Mouse (Mus musculus) gastrocnemius, postnatal 25 days (tissue): ENCODE measurements around the gene Golga2. TPM values are rescaled to one million over a fixed set of nuclear protein-coding genes. Genes with fewer than 3 reads are reported as not detected.

Experiments
- DNase-seq: peaks from one replicate; pipeline ENCODE4 v3.0.0; 2022
- long read RNA-seq, 2 experiments: library from polyadenylated mRNA; stranded (forward); transcript quantifications; one replicate each; pipeline ENCODE4 v2.0.0; 2021
- total RNA-seq, 2 experiments: library from RNA; stranded (reverse); gene quantifications; 1 replicate in 1 of 2; 2 replicates in 1 of 2; pipeline ENCODE4 v1.2.3; 2021

Golga2 gene
- 10 to 100 TPM; 53.5 to 57.4 TPM for total RNA-seq
- long read RNA-seq, experiment 1, full-length matches to known transcripts, result 4 of 18 reads
- long read RNA-seq, experiment 1, partial matches to known transcripts, result 9 of 18 reads
- long read RNA-seq, experiment 1, other reads (novel, unspliced or antisense), result 5 of 18 reads
- long read RNA-seq, experiment 2, full-length matches to known transcripts, result 11 of 28 reads
- long read RNA-seq, experiment 2, partial matches to known transcripts, result 6 of 28 reads
- long read RNA-seq, experiment 2, other reads (novel, unspliced or antisense), result 11 of 28 reads

DNA sequence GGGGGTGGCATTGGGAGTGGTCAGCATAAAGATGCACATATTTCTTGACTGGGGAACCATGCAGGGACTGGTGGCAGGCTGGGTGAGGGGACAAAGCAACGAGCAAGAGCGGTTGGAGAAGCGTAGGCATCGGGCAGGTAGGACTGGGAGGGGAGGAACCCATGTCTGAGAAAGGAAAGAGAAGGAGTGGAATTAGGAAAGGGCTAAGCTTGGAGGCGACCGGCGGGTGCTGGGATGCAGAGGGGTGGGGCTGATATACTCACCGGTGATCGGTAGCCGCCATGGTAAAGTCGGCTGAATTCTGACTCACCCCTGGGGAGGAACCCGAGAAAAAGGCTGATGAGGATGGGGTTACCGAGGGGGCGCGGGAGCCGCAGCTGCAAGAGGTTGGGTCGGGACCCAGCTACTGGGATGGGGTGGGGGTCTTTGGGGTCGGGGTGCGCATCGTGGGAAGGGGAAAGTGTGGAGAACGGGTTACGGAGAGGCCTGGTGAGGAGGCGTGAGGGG lies at the start of gene Golga2:
Golga2 (plus strand) TSS at position 51 of the 507 bp plus-strand sequence.
- no peak for DNase-seq

DNA sequence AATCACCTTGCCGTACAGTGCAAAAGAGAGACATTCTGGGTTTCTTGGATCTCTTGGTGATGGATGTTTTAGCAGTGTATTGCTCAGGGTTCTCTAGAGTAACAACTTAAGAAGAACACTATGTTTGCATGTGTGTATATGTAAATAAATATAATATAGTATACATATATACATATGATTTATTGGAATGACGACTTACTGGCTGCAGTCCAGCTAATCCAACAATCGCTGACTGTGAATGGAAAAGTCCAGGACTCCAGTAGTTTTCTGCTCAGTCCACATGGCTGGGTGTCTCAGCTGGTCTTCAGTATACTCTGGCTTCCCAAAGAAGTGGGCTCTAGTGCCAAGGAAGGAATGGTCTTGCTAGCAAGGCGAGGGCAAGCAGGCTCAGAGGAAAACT lies 49.6 kb upstream of the Golga2 start:
- DNase-seq, result no peak

DNA sequence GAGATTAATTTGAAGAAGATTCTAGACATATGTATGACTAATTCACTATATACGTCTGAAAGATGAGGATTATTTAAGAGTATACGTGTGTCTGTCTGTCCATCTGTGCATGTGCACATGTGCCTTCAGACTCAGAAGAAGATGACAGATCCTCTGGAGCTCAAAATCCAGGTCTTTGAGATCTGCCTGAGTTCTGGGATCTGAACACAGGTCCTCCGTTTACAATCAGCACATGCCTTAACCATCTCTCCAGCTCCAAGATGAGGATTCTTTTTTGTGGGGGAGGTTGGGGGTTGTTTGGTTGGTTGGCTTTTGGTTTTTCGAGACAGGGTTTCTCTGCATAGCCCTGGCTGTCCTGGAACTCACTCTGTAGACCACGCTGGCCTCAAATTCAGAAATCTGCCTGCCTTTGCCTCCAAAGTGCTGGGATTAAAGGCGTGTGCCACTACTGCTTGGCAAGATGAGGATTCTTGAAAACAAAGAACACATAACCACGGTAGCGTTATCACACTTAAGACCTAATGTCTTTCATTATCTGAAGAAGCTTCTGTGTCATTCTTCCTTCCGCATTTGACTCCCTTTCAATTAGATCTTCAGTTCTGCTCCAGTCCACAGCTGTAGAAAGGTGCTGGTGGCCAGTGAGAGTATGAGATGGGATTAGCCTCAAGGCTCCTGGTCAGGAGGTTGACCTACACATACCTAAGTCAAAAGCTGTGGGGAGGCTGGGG lies 48.3 kb upstream of the Golga2 start:
- DNase-seq, result no peak

DNA sequence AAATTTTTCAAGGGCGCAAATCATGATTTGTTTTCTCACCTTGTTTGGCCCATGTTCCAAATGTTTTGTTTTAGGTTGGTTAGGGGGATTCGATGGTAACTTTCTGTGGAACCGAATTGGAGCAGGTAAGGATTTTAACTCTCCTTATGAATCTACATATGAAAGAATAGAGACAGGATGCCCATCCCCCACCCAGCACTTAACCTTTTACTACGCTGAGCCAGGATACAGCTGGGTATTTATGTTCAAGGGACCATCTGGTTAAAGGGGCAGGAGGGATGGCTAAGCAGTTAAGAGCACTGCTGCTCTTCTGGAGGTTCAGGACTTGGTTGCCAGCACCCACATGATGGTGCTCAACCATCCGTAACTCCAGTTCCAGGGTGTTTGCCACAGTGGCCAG lies 46.6 kb upstream of the Golga2 start:
- DNase-seq, result no peak

DNA sequence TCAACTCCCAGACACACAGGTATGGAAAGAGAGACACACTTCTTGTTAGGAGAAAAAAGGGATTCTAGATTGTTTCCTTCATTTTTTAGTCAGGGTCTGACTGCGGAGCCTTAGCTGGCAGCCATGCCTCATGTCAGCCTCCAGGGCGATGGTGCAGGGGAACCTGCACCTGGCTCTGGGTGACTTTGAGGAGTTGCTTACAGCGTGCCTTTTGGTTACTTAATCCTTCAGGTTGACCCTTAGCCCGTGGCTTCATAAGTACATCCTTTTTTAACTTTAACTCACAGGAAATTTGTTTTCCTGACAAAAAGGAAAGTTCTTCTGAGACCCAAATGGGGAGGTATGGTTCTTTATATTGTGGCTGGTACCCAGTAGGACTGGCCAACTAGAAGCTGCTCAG lies 44.2 kb upstream of the Golga2 start:
- DNase-seq, result no peak

DNA sequence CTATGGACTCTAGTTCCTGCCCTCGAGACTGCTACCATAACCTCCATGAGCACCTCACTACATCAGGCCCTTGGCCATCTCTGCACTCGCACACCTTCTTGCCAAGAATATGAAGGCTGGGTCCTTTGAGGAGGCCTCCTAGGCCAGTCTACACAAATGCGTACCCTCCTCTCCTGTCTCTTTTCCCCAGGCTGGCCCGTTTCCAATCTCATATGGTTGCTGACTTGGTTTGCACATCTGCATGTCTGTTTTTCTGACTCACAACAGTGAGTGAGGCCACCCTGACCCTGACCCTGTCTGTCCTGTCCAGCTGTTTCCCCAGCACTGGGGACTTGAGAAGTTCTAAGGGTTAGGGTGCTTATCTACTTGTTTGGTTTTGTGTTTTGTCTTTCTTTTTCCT lies 40.4 kb upstream of the Golga2 start:
- DNase-seq, result no peak

DNA sequence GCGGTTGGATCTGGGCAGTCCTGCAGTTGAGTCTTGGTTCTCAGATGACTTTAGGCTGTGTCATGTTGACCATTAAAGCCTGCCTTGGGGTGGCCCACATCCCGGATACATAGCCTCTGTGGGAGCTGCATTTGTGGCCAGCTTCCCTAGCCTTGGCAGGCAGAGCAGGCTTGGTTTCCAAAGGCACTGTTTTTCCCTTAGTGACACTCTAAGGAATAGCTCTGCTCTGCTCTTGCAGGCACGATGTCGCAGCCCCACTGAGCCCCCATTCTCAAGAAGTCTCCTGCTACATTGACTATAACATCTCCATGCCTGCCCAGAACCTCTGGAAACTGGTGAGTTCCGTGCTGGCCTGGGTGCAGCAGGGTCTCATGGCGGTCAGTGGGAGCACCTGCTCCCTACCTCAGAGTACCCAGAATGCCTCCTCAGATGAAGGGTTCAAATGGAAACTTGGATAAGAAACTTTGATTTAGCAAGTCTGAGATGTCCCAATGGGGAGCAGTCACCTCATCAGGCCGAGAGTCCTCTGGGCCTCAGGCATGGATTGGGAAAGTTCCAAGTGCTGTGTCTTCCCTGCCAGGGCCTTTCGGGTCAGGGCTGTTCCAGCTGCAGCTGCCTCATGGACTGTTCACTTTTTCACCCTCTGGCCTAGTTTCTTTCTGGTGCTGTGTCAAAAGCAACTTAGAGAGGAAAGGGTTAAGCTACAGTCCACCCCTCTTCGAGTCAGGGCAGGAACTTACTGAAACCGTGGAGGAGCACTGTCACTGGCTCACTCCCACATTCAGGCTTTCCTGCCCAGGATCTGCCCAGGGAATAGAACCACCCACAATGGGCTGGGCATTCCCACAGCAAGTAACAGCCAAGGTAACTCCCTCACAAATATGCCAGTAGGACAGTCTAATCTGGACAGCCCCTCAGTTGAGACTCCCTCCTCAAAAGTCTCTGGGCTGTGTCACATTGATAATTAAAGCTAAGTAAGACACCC lies 38.5 kb upstream of the Golga2 start:
- DNase-seq, result peak; percentile 71

DNA sequence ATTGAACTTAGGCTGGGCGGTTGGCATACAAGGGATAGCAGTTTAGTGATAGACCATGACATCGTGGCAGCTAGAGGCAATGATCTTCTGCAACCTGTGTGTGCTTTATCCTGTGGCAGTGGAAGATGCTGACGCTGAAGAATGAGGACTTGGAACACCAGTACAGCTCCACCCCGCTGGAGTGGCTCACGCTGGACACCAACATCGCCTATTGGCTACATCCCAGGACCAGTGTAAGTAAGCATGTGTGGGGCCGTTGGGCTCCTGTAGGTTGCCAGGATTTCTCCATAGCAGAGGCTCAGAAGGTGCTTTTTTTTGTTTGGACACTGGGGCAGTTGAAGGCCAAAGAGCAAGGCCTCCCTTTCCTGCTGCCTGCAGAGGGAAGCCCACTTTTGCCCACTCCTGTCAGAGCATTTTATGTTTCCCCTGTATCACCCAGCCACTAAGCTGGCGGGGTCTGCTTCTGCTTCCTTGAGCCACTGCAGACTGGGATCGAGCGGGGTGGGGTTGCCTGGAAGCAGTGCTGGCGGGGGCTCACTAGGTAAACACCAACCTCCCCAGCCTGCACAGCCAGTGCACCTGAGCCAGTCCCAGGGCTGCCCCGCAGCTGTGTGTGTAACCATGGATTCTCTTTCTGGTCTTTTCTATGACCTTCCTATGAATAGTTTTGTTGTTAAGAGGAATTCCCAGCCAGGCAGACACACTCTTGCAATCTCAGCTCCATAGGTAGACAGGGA lies 35.2 kb upstream of the Golga2 start:
- peak; percentile 68 for DNase-seq

DNA sequence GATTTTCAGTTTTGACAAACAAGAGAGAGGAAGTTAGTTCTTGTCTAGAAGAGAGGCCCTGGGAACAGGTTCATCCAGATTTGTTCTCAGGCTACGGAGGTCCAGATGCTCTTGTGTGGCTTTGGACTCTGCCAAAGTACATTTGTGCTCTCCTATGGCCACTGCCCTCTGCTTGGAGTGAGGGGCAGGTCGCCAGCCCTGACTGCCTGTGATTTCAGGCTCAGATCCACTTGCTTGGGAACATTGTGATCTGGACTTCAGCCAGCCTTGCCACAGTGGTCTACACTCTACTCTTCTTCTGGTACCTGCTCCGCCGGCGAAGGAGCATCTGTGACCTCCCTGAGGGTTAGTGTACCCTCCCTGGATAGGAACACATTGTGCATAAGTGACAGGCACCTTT lies 34.5 kb upstream of the Golga2 start:
- no peak for DNase-seq

DNA sequence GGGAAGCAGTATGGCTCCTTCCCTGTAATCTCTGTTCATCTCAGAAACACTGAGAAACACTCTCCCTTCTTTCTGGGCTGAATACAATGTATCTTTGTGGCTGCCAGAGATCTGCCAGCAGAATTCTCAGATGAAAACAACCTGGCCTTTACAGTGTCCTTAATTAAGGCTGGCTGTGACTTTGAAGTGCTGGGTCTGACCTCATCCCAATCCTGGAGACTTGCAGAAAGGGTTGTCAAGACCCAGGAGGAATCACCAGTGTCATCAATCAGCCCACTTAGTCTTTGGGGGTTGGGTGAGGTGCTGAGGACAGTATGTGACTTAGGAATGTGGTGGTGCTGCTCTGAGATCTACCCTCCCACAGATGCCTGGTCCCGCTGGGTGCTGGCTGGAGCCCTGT lies 33.8 kb upstream of the Golga2 start:
- DNase-seq, result no peak

DNA sequence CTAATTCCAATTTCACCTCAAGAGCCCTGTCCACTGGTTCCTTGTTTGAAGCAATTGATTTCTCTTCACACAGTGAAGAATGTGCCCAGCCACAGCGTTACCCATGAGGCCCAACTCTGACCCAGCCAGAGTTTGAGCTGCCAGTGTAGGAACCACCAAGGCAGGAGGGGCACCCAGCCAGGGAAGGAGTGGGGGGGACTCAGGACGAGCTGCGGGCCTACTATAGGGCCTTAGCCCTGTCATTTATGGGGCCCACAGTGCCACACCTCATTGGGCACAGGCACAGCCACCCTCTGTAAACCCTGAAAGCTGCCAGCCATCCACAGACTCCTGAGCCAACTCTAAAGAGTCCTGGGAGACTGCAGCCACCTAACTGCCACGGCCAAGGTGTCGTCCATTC lies 32.6 kb upstream of the Golga2 start:
- DNase-seq, result no peak

DNA sequence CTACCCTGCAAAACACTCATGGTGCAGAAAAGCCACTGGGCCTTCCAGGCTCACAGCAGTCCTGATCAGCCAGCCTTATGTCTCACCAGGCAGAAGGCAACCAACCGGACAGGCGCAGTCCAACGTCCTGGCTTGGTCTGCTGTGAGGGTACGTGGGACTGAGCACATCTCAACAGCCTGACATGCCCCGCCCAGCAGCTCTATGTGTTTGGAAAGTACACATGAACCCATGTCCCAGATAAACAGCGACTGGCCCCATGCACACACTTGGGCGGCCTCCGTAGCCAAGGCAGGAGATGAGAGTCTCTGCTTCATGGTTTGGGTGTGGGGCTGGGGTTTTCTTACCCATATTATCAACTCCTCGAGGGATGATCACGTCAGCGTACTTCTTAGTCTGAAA lies 30.9 kb upstream of the Golga2 start:
- no peak for DNase-seq

DNA sequence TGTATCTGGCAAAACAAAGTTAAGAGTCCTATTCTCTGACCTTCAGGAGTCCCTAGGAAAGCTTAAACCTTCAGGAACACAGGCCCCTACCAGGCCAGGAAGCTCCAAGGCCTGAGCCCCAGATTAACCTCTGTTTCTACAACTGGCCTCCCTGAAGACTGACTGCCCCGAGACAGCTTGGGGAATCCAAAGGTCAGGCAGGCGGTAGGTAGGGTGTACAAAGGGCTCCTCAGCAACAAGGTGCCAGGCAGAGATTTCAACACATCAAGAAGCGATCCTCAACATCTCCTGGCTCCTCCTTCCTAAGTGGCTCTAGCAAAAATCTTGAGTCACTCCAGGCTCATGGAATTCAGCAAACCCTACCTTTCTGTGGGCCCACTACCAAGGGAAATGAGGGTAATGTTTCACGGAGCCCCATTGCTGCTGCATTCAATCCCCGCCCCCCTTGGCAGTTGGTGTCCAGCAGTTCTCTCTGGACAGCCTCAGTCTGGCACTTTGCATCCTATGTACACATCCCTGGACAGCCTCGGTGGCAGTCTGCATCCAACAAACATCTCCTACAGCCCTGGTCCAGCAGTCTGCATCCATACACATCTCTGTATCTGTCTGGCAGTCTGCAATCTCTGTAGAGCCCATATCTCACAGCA lies 28.2 kb upstream of the Golga2 start:
- DNase-seq, result no peak

DNA sequence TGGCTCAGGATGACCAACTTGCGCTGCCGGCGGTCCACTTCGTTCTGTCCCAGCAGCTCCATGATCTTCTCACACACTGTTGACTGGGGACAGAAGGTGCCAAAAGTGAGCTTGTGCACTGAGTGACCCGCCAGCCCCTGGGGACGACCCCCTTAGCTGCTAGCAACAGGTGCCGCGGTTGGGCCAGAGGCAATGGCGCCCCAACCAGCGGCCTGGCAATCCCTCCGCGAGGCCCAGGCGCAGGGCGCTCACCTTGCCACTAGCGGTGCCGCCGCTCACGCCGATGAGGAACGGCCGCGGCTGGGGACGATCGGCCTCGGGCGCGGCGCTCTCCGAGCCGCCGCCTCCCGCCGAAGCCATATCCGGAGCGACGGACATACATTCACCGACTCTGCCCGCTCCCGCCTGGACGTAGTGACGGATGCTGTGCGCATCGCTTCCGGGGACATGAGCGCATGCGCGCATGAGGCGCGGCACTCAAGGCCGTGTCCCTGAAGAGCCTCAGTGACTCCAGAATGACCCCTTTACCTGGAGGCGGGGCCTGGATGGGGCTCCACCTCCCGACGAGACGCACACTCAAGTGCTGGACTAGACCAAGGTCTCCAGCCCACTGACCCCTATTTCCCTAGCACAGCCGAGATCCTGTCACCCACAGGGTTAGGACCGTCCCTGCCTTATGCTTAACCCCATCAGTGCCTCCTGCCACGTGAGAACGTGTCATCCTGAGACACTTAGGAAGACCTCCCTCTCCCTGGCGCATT lies 27.3 kb upstream of the Golga2 start, which contains the start of gene Uck1:
Uck1 (minus strand) TSS at position 503 of the 761 bp plus-strand sequence.
- DNase-seq, result peak; percentile 86

DNA sequence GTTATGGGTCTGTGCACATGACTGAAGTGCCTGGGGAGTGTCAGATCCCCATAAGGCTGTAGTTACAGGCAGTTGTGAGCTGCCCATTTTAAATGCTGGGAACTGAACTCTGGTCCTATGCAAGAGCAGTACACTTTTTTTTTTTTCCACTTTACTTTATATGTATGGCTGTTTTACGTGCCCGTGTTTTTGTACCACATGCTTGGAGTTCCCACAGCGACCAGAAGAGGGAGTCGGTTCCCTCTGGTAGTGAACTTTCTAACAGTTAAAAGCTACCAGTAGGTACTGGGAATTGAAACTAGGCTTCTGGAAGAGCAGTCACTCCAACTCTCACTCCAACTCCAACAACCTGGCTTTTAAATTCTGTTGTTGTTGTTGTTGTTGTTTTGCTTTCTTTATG lies 26.5 kb upstream of the Golga2 start:
- no peak for DNase-seq

DNA sequence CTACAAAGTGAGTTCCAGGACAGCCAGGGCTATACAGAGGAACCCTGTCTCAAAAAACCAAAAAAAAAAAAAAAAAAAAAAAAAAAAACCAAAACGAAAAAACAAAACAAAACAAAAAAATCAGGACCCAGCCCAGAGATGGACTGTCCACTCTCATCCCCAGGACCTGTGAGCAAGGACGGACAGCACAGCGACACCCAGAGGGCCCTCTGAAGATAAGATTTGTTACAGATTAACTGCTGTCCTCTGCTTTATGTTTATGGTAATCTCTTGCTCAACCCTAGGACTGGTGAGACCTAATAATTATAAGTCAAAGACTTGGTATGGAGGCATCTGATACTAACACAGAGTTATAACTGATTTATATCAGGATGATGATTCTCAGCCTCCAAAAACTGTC lies 11.4 kb upstream of the Golga2 start:
- DNase-seq, result no peak

DNA sequence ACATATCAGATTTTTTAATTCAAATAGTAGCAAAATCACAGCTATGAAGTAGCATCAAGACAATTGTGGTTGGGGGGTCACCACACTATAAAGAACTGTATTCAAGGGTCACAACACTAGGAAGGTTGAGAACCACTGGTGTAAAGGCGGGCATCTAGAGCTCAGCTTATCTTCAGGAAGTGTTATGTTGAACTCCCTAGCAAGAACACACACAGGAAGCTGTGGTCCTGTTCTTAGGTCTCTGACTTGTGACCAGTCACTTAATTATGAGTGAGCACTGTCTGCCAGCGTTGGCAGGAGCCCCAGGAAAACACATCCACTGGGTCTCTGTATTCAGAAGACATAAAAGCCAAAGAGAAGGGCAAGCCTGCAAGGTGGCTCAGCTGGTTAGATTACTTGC lies 4.9 kb upstream of the Golga2 start:
- no peak for DNase-seq

DNA sequence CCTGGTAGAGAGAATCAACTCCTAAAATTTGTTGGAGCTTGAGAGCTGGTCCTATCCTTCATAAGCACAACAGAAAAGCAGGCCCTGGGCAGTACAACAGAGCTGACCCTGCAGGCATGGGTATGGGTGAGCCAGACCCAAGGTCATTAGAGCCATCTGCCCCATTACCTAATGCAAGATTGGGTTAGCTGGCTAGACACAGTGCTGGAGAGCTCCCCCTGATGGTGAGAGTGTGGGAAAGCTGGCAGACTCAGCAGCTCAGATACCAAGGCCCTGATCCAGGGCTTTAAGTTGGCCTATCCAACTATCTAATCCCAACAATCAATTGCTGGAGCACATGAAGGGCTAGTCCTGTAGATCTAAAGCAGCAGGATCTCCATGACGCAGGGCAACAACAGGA lies 4.5 kb upstream of the Golga2 start:
- DNase-seq, result peak; percentile 48

DNA sequence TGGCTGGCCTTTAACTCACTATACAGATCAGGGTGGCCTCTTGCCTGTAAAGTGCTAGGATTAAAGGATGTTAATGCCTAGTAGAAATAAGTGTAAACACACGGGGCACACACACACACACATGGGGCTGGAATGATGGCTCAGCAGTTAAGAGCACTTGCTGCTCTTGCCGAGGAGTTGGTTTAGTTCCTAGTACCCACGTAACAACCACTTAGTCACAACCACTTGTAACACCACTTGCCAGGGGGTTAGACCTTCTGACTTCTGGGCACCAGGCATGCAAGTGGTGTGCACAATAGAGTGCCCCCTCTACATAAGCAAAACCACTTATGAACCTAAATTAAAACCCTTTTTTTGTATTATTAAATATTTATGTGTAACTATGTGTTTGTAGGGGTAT lies 3.2 kb upstream of the Golga2 start:
- no peak for DNase-seq

DNA sequence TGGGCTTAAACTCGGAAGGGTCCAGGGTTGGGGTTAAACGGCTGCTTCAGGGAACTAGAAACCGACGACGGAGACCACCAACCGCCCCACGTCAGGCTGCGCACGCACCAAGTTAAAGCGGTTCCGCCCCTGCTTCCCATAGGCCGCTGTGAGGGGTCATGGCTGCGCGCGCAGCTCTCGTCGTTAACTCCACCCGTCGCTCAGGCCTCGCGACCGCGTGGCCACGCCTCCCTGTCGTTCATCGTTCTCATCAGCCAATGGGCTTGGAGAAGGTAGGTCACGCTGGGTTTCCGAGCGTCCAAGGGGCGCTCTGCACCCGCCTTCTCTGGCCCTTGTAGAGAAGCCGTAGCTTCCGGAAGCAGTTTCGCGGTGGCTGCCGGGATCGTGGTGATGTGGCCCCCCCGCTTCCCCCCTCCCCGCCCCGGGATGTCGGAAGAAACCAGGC lies 761 bp downstream of the Golga2 start, which contains the start of gene Swi5:
Swi5 (minus strand) TSS at position 153 of the 445 bp plus-strand sequence.
- peak; percentile 99 for DNase-seq
